Mouse (Mus musculus) CD4-positive, CD25-positive, alpha-beta regulatory T cell, adult 2 months (primary cell): ENCODE data around the gene Ino80d.

ENCODE experiments used
- DNase-seq: peaks from one replicate; pipeline ENCODE4 v3.0.0-alpha.2; 2012; ENCODE audit warnings: low read depth, low spot score

Gene Ino80d

DNA sequence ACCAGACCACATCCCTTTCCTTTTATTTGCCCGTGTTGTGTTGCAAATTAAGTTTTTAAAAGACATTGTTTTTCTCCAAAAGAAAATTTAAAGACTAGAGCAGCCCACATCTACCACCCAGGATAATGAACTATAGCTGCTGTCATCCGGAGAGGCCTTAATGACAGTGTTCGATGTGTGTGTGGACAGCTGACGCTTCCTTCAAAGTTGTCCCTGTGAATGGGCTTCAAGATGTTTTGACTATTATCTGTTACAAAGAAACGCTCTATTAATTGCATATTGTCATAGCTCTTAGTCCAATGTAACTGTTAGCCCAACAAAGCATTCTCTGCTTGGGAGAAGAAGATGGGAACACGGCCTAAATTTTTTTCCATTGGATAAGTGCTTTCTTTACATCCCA is 200.0 kb downstream of the Ino80d start:
- no peak for DNase-seq

DNA sequence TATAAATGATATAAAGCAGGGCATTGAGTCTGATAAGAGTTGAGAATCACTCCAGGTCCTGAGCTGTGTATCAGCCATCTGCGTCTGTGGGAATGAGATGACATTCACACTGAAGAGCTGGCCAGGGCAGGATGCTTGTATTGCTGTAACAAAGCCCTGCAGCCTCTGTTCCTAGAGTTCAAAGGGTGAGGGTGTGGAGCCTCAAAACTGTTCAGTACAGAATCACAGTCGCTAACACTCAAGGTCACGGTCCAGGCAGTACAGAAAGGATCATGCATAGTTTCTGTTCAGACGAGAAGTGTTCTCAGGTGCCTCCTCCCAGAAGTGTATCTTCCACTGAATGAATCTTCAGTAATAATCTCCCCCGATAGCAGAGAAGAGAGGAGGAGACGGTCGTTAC is 203.0 kb downstream of the Ino80d start:
- no peak for DNase-seq

DNA sequence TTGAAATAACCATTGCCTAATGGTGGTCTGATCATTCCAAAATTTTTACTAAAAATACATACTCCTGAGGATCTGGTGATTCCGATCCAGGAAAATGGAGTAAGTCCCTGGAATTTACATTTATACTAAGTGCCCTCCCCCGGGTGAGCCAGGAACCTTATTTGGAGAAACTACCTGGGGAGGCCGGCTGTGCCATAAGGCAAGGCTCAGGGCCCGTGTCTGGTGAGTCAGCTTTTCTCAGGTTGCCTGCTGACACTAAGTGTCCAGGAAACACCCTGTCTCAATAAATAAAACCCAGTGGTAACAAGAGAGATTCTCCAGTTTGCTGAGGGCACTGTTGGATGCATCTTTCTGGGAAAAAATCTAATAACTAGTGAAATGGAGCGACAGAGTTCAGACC is 205.3 kb downstream of the Ino80d start:
- DNase-seq, result no peak

DNA sequence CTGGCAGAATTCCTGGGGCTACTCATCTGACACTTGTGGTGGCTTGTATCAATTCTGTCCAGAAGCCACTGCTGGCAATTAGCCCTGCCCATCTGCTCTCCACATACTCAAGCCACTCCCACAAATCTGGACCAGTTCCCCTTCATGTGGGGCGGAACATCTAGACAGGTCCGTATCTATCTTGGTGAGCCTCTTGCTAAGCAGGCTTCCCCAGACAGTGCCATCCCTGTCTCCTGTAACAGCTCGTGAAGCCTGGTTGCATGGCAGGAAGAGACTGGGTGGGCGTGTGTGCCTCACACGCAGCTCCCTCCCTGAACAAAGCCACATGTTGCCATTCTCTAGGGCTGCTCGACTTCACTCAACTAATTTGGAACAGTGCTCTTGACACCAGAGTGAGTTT is 206.0 kb downstream of the Ino80d start:
- DNase-seq, result no peak
